Mouse (Mus musculus) midbrain, postnatal 0 days (tissue): ENCODE results near the gene Mlf2. TPM values are rescaled to one million over a fixed set of nuclear protein-coding genes. Genes with fewer than 3 reads are reported as not detected.

Experiments
- ATAC-seq: fragments of 200-750 bp; cut with Nextera tagmentation; 2 replicates; pipeline ENCODE4 v1.8.0; 2017; ENCODE audit warnings: moderate number of reproducible peaks, mild to moderate bottlenecking, moderate TSS enrichment, moderate library complexity; ENCODE audit not compliant: low FRiP score
- DNase-seq: peaks from one replicate; pipeline ENCODE4 v3.0.0-alpha.2; 2015; ENCODE audit warnings: low spot score
- H3K27ac ChIP-seq: fragments of 300-500 bp; sonication (generic); 2 replicates; pipeline ENCODE4 v1.5.1; 2014; ENCODE audit warnings: low read depth, mild to moderate bottlenecking, low read length, mixed read lengths
- H3K27me3 ChIP-seq: fragments of 300-500 bp; sonication (generic); 2 replicates; pipeline ENCODE4 v1.6.1; 2014; ENCODE audit warnings: low read length, control low read depth, mixed read lengths; ENCODE audit not compliant: insufficient read depth
- H3K36me3 ChIP-seq: fragments of 300-500 bp; sonication (generic); 2 replicates; pipeline ENCODE4 v1.6.1; 2014; ENCODE audit warnings: low read length, control low read depth, mixed read lengths; ENCODE audit not compliant: insufficient read depth
- H3K4me1 ChIP-seq: fragments of 300-500 bp; sonication (generic); 2 replicates; pipeline ENCODE4 v1.6.1; 2014; ENCODE audit warnings: mild to moderate bottlenecking, control low read depth, antibody characterized with exemption, low read length, mixed read lengths; ENCODE audit not compliant: insufficient read depth
- H3K4me2 ChIP-seq: fragments of 300-500 bp; sonication (generic); 2 replicates; pipeline ENCODE4 v1.6.1; 2014; ENCODE audit warnings: low read depth, mild to moderate bottlenecking, low read length, mixed read lengths; ENCODE audit not compliant: poor library complexity, severe bottlenecking
- H3K4me3 ChIP-seq: fragments of 300-500 bp; sonication (generic); 2 replicates; pipeline ENCODE4 v1.5.1; 2014; ENCODE audit warnings: low read depth, mild to moderate bottlenecking, low read length, moderate library complexity
- H3K9ac ChIP-seq: fragments of 300-500 bp; sonication (generic); replicated peaks from 2 replicates; pipeline ENCODE4 v1.6.1; 2014; ENCODE audit warnings: mild to moderate bottlenecking, low read length, moderate library complexity, mixed read lengths; ENCODE audit not compliant: poor library complexity, severe bottlenecking
- H3K9me3 ChIP-seq: fragments of 300-500 bp; sonication (generic); 2 replicates; pipeline ENCODE4 v1.6.1; 2016; ENCODE audit warnings: low read length, control low read depth
- CTCF ChIP-seq: IDR thresholded peaks from 2 replicates; pipeline ENCODE4 v1.5.1; 2016; ENCODE audit warnings: antibody characterized with exemption, mild to moderate bottlenecking
- WGBS: fragments of 180-500 bp; shearing (Covaris S2); extraction: QIAGEN DNeasy Blood & Tissue Kit; methylation state at CpG from one replicate; pipeline ENCODE4 v1.1.7; 2014; 5-methylcytosine and 5-hydroxymethylcytosine counted together
- polyA plus RNA-seq: library from polyadenylated mRNA; unstranded; fragments of >200 nt; fragmentation: Nextera tagmentation; extraction: Ambion mirVana; gene quantifications from 2 replicates; pipeline ENCODE4 v1.2.1, GENCODE M21; 2015
- total RNA-seq: library from RNA; depleted of rRNA; stranded (reverse); fragments of >200 nt; gene quantifications from 2 replicates; pipeline ENCODE4 v1.2.3, GENCODE M21; 2014

Mlf2 gene
- total and polyA plus RNA-seq, 2 experiments from 2014 or later = 628 to 647 TPM

GRCm38 (mm10) chr6:124901851-124902250, 29.3 kb upstream of the Mlf2 start:
- Histone ChIP-seq H3K9ac (no peak overlapping the region), H3K4me2 (no peak overlapping the region), H3K27ac (no peak overlapping the region), H3K9me3 (no peaks in the 10 kb centered on the region), H3K4me3 (no peak overlapping the region), H3K27me3 (no peaks in the 10 kb centered on the region), H3K36me3 (no peaks in the 10 kb centered on the region), H3K4me1 (0 out of 2 replicates have a peak, but pooled peaks cover 3% of the 10 kb centered on the region)
- ATAC-seq (no peak), DNase-seq (no peak)
- no peak for TF ChIP-seq CTCF

- Histone ChIP-seq H3K4me3 (peak overlapping the region; percentile 32), H3K9me3 (no peaks in the 10 kb centered on the region), H3K4me1 (0 out of 2 replicates have a peak, but pooled peaks cover 3% of the 10 kb centered on the region), H3K9ac (peak overlapping the region; percentile 75), H3K4me2 (peak overlapping the region; percentile 69), H3K27me3 (no peaks in the 10 kb centered on the region), H3K36me3 (no peaks in the 10 kb centered on the region), H3K27ac (peak overlapping the region; percentile 99)
- TF ChIP-seq CTCF = peak; percentile 97
- ATAC-seq (peak; percentile 87), DNase-seq (peak; percentile 95)
- WGBS = under 1% methylated on average over 23 of the region's 23 CpGs
Measured at GRCm38 (mm10) chr6:124903580-124904151, 27.5 kb upstream of the Mlf2 start.

- Histone ChIP-seq H3K9me3 (no peaks in the 10 kb centered on the region), H3K27ac (peak overlapping the region; percentile 99), H3K4me3 (peak overlapping the region; percentile 32), H3K27me3 (no peaks in the 10 kb centered on the region), H3K9ac (peak overlapping the region; percentile 75), H3K36me3 (no peaks in the 10 kb centered on the region), H3K4me1 (0 out of 2 replicates have a peak, but pooled peaks cover 3% of the 10 kb centered on the region), H3K4me2 (peak overlapping the region; percentile 69)
- peak; percentile 79 for TF ChIP-seq CTCF
- ATAC-seq (peak; percentile 79), DNase-seq (peak; percentile 91)
- WGBS = 5% methylated on average over 24 of the region's 24 CpGs
Measured at GRCm38 (mm10) chr6:124904161-124904981, 26.8 kb upstream of the Mlf2 start.

GRCm38 (mm10) chr6:124904991-124905860, 26.0 kb upstream of the Mlf2 start:
- TF ChIP-seq CTCF = no peak

GRCm38 (mm10) chr6:124907767-124908166, 23.4 kb upstream of the Mlf2 start:
- no peak overlapping the region for H3K4me2 ChIP-seq
- H3K4me3 ChIP-seq = no peak overlapping the region
- DNase-seq = no peak

More at GRCm38 (mm10) chr6:124904991-124905860, 26.0 kb upstream of the Mlf2 start:
- WGBS = 22% methylated on average over 13 of the region's 16 CpGs
- Histone ChIP-seq H3K36me3 (no peaks in the 10 kb centered on the region), H3K27ac (peak overlapping the region; percentile 99), H3K9ac (peak overlapping the region; percentile 75), H3K4me1 (0 out of 2 replicates have a peak, but pooled peaks cover 8% of the 10 kb centered on the region), H3K27me3 (no peaks in the 10 kb centered on the region), H3K4me2 (peak overlapping the region; percentile 69), H3K4me3 (peak overlapping the region; percentile 32; the same call in 1 of the 2 replicates), H3K9me3 (no peaks in the 10 kb centered on the region)
- ATAC-seq (no peak), DNase-seq (no peak)

More at GRCm38 (mm10) chr6:124907767-124908166, 23.4 kb upstream of the Mlf2 start:
- H3K27ac ChIP-seq = no peak overlapping the region
- 0 out of 2 replicates have a peak, but pooled peaks cover 8% of the 10 kb centered on the region for H3K4me1 ChIP-seq
- no peak for TF ChIP-seq CTCF
- H3K9ac ChIP-seq = no peak overlapping the region
- no peaks in the 10 kb centered on the region for H3K27me3 ChIP-seq
- no peaks in the 10 kb centered on the region for H3K9me3 ChIP-seq
- peaks cover 3% of the 10 kb centered on the region; the same call in 1 of the 2 replicates for H3K36me3 ChIP-seq
- WGBS = 81% methylated on average over 1 of the region's 1 CpGs
- ATAC-seq = no peak
